Mouse (Mus musculus): ENCODE data around the gene Hnf4a. TPM values are rescaled to one million over a fixed set of nuclear protein-coding genes. Genes with fewer than 3 reads are reported as not detected.
"Not testable (repeated sequence)": the region's sequence is repeated elsewhere in the genome, so short reads cannot be mapped to it uniquely, and the experiment has no call there.

Hnf4a gene
- polyA plus RNA-seq, 2 experiments, result 11.6 to 22.9 TPM

DNA sequence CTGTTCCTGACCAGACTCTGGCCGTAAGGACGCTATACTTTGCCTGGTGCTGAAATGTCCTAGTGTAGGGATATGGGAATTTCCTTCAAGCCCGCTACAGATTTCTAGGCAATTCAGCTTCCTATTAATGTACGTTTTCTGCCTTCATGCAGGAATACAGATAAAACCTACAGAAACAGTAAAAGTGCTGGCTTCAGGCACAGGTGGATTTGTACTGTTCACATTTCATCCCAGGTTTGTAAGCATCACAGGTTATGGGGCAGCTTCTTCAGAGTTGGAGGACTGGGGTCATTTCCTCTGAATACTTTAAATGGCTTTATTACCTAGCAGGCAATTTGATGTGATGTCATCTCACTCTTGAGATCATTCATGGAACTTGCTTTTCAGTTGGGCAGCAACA lies 111.3 kb downstream of the Hnf4a start:
- Histone ChIP-seq H3K9ac (replicated peaks) (no peak overlapping the region), H3K36me3 (replicated peaks; ENCODE audit: control insufficient read depth, insufficient read depth, low read depth) (peaks cover 72% of the 10 kb centered on the region), H3K9me3 (ENCODE audit: control insufficient read depth, low read length) (no peaks in the 10 kb centered on the region), H3K27me3 (ENCODE audit: control insufficient read depth, insufficient read depth, low read length) (no peaks in the 10 kb centered on the region), H3K27ac (no peak overlapping the region; the same call in 1 of the 2 replicates), H3K4me1 (replicated peaks; ENCODE audit: control insufficient read depth in 2 of 2, insufficient read depth in 2 of 2, low read length in 1 of 2) (no peaks in the 10 kb centered on the region), H3K4me2 (ENCODE audit: low read depth) (no peak overlapping the region), H3K4me3 (ENCODE audit: insufficient read depth in 1 of 2, low read depth in 2 of 2, low read length in 2 of 2) (no peak overlapping the region)
- 87% methylated on average over 4 of the region's 4 CpGs for WGBS (ENCODE audit: insufficient replicate concordance)
- DNase-seq (ENCODE audit: low read depth in 3 of 3, low spot score in 3 of 3) (no peak), ATAC-seq (ENCODE audit: insufficient read depth) (no peak)
- TF ChIP-seq CTCF (IDR thresholded peaks at IDR 0.05; ENCODE audit: low read depth), result no peak

GRCm38 (mm10) chr2:163620451-163620850 lies 113.8 kb downstream of the Hnf4a start:
- Histone ChIP-seq H3K4me2 (ENCODE audit: low read depth) (no peak overlapping the region), H3K4me3 (ENCODE audit: insufficient read depth in 1 of 2, low read depth in 2 of 2, low read length in 2 of 2) (no peak overlapping the region), H3K36me3 (replicated peaks; ENCODE audit: control insufficient read depth, insufficient read depth, low read depth) (peaks cover 93% of the 10 kb centered on the region), H3K4me1 (replicated peaks; ENCODE audit: control insufficient read depth in 2 of 2, insufficient read depth in 2 of 2, low read length in 1 of 2) (no peaks in the 10 kb centered on the region), H3K27me3 (ENCODE audit: control insufficient read depth, insufficient read depth, low read length) (no peaks in the 10 kb centered on the region), H3K9ac (replicated peaks) (no peak overlapping the region), H3K9me3 (ENCODE audit: control insufficient read depth, low read length) (no peaks in the 10 kb centered on the region), H3K27ac (no peak overlapping the region)
- ATAC-seq (ENCODE audit: insufficient read depth) (no peak), DNase-seq (ENCODE audit: low read depth in 3 of 3, low spot score in 3 of 3) (no peak)
- 71% methylated on average over 8 of the region's 8 CpGs for WGBS (ENCODE audit: insufficient replicate concordance)
- no peak for TF ChIP-seq EP300 (IDR thresholded peaks at IDR 0.05; ENCODE audit: low read depth)
- no peak for TF ChIP-seq CTCF (IDR thresholded peaks at IDR 0.05; ENCODE audit: low read depth)

GRCm38 (mm10) chr2:163621401-163621800 lies 114.8 kb downstream of the Hnf4a start:
- not testable (repeated sequence) for H3K9me3 ChIP-seq (ENCODE audit: control insufficient read depth, low read length); H3K4me1 ChIP-seq (replicated peaks; ENCODE audit: control insufficient read depth in 2 of 2, insufficient read depth in 2 of 2, low read length in 1 of 2); ATAC-seq (ENCODE audit: insufficient read depth); H3K27ac ChIP-seq; H3K27me3 ChIP-seq (ENCODE audit: control insufficient read depth, insufficient read depth, low read length); H3K4me3 ChIP-seq (ENCODE audit: insufficient read depth in 1 of 2, low read depth in 2 of 2, low read length in 2 of 2); H3K4me2 ChIP-seq (ENCODE audit: low read depth); H3K9ac ChIP-seq (replicated peaks); DNase-seq (ENCODE audit: low read depth in 3 of 3, low spot score in 3 of 3)
- peaks cover 96% of the 10 kb centered on the region for H3K36me3 ChIP-seq (replicated peaks; ENCODE audit: control insufficient read depth, insufficient read depth, low read depth)
- WGBS (ENCODE audit: insufficient replicate concordance), result 84% methylated on average over 3 of the region's 3 CpGs

Other genes starting within 250 kb of the Hnf4a start
- gene Jph2, start 108.8 kb upstream of the Hnf4a start, polyA plus RNA-seq (2012; rRNA removed), result 0.07 and 0.10 TPM in 2 replicates
- gene Jph2, start 108.8 kb upstream of the Hnf4a start, polyA plus RNA-seq (2014; fragmentation: Nextera tagmentation; extraction: Ambion mirVana), result 0.03 TPM in 1 of 2 replicates, not detected in the other
- gene Oser1, start 82.1 kb upstream of the Hnf4a start, polyA plus RNA-seq (2012; rRNA removed), result 10.1 and 12.8 TPM in 2 replicates
- gene Oser1, start 82.1 kb upstream of the Hnf4a start, polyA plus RNA-seq (2014; fragmentation: Nextera tagmentation; extraction: Ambion mirVana), result 31.3 and 34.6 TPM in 2 replicates
- 0.03 and 0.18 TPM in 2 replicates for gene Gdap1l1, start 68.3 kb upstream of the Hnf4a start, polyA plus RNA-seq (2012; rRNA removed)
- gene Gdap1l1, start 68.3 kb upstream of the Hnf4a start, polyA plus RNA-seq (2014; fragmentation: Nextera tagmentation; extraction: Ambion mirVana), result 0.11 TPM in 1 of 2 replicates, not detected in the other
- 1.8 and 1.9 TPM in 2 replicates for gene Fitm2, start 34.2 kb upstream of the Hnf4a start, polyA plus RNA-seq (2012; rRNA removed)
- 3.0 and 3.1 TPM in 2 replicates for gene Fitm2, start 34.2 kb upstream of the Hnf4a start, polyA plus RNA-seq (2014; fragmentation: Nextera tagmentation; extraction: Ambion mirVana)
- gene R3hdml, start 14.5 kb upstream of the Hnf4a start, polyA plus RNA-seq (2012; rRNA removed), result not detected in 2 replicates
- gene R3hdml, start 14.5 kb upstream of the Hnf4a start, polyA plus RNA-seq (2014; fragmentation: Nextera tagmentation; extraction: Ambion mirVana), result not detected in 2 replicates
- gene Ttpal, start 95.5 kb downstream of the Hnf4a start, polyA plus RNA-seq (2012; rRNA removed), result 3.4 and 5.3 TPM in 2 replicates
- gene Ttpal, start 95.5 kb downstream of the Hnf4a start, polyA plus RNA-seq (2014; fragmentation: Nextera tagmentation; extraction: Ambion mirVana), result 10.0 and 11.5 TPM in 2 replicates
- 225 and 257 TPM in 2 replicates for gene Serinc3, start 138.3 kb downstream of the Hnf4a start, polyA plus RNA-seq (2012; rRNA removed)
- 165 TPM in 2 replicates for gene Serinc3, start 138.3 kb downstream of the Hnf4a start, polyA plus RNA-seq (2014; fragmentation: Nextera tagmentation; extraction: Ambion mirVana)
- gene Pkig, start 151.6 kb downstream of the Hnf4a start, polyA plus RNA-seq (2012; rRNA removed), result 50.9 and 52.3 TPM in 2 replicates
- 99.0 and 107 TPM in 2 replicates for gene Pkig, start 151.6 kb downstream of the Hnf4a start, polyA plus RNA-seq (2014; fragmentation: Nextera tagmentation; extraction: Ambion mirVana)
- gene Ada, start 243.4 kb downstream of the Hnf4a start, polyA plus RNA-seq (2012; rRNA removed), result 1.7 and 2.9 TPM in 2 replicates
- 3.8 and 4.1 TPM in 2 replicates for gene Ada, start 243.4 kb downstream of the Hnf4a start, polyA plus RNA-seq (2014; fragmentation: Nextera tagmentation; extraction: Ambion mirVana)